Mouse (Mus musculus) layer of hippocampus, adult 9-10 months (tissue): Measurements from ENCODE around the gene Rpa2.

Experiments used
- DNase-seq: peaks from one replicate; pipeline ENCODE4 v3.0.0; 2022; ENCODE audit warnings: low spot score

Rpa2 gene

GRCm38 (mm10) chr4:132803876-132804275, 35.7 kb downstream of the Rpa2 start:
- DNase-seq: no peak

GRCm38 (mm10) chr4:132804331-132804730, 36.2 kb downstream of the Rpa2 start:
- no peak for DNase-seq

- no peak for DNase-seq
Measured at GRCm38 (mm10) chr4:132805146-132805545, 37.0 kb downstream of the Rpa2 start.

- no peak for DNase-seq
Measured at GRCm38 (mm10) chr4:132805599-132806197, 37.6 kb downstream of the Rpa2 start.

- no peak for DNase-seq
Measured at GRCm38 (mm10) chr4:132806620-132807191, 38.6 kb downstream of the Rpa2 start.

GRCm38 (mm10) chr4:132807771-132808641, 39.9 kb downstream of the Rpa2 start:
- DNase-seq: no peak

GRCm38 (mm10) chr4:132809621-132810020, 41.5 kb downstream of the Rpa2 start:
- no peak for DNase-seq

GRCm38 (mm10) chr4:132816404-132816803, 48.3 kb downstream of the Rpa2 start:
- DNase-seq: no peak

GRCm38 (mm10) chr4:132816855-132817254, 48.7 kb downstream of the Rpa2 start:
- DNase-seq: no peak

- DNase-seq: no peak
Measured at GRCm38 (mm10) chr4:132818442-132818841, 50.3 kb downstream of the Rpa2 start.

GRCm38 (mm10) chr4:132823614-132824366, 55.7 kb downstream of the Rpa2 start:
- no peak for DNase-seq
